In the genomic region with DNA sequence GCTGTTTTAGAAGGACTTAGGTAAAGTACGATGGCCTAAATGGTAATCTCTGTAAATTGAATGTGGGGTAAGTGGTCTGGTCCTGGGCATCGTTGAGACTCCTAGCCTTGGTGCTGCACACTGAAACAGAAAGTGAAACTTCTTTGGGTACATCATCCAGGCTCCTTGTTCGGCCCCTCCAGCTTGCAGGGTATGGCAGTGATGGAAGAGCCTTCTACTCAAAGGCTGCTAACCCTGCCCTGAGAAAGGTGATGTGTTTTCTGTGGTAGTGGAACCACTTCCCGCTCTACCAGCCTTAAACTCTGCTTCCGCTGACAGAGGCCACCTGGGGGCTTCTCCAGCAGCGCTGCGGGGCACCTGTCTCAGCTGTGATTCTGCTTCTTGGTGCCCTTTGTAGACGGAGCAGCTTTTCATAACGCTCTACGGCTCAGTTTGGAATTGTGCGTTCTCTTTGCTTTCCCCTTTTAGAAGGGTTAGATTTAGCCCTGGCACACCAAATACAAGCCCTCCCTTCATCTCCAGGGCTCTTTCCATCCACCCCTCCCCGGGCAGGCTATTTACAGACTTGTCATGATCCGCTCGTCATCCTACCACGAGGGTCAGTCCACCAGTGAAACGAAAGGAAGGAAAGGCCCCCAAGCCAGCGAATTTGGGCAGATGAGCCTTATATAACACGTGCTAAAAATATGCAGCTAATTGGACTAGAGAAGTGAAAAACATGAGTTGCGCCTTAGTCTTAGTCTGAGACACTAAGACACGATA, we compare ENCODE assay signal across 8 mouse cellular contexts.
DNase-seq lines count a peak whose midpoint lies in the region; ATAC-seq lines count a peak whose summit lies in the region.

No protein-coding gene starts in this region.

- H3K9ac ChIP-seq in hindbrain, embryonic 11.5 days (ENCODE audit: low read depth, low read length) = no peak overlapping the region
- no peak overlapping the region for H3K9ac ChIP-seq in hindbrain, embryonic 14.5 days

- H3K4me1 ChIP-seq in hindbrain, embryonic 11.5 days (replicated peaks; ENCODE audit: control insufficient read depth, insufficient read depth, low read length) = no peaks in the 10 kb centered on the region
- no peaks in the 10 kb centered on the region for H3K4me1 ChIP-seq in hindbrain, embryonic 14.5 days (replicated peaks; ENCODE audit: control insufficient read depth, insufficient read depth, low read length)

- DNase-seq in A20 (ENCODE audit: low read depth, low spot score) (peak; percentile 87), MN1 (ENCODE audit: low spot score) (peak; percentile 17)
- DNase-seq in layer of hippocampus, postnatal 36 days = peak; percentile 54 to 58
- DNase-seq in right cerebral cortex, postnatal 14 days = peak; percentile 66
- no peak for DNase-seq in hindbrain, embryonic 11.5 days (ENCODE audit: low spot score)
- no peak for DNase-seq in urinary bladder, postnatal 4 days (ENCODE audit: low spot score in 2 of 2)
- no peak for DNase-seq in hindbrain, embryonic 14.5 days (ENCODE audit: low spot score)

- no peak overlapping the region for H3K4me2 ChIP-seq in hindbrain, embryonic 11.5 days (replicated peaks; ENCODE audit: low read depth, low read length)
- H3K4me2 ChIP-seq in hindbrain, embryonic 14.5 days (replicated peaks) = no peak overlapping the region

- no peaks in the 10 kb centered on the region for H3K9me3 ChIP-seq in hindbrain, embryonic 11.5 days (ENCODE audit: control insufficient read depth, low read length)
- no peaks in the 10 kb centered on the region for H3K9me3 ChIP-seq in hindbrain, embryonic 14.5 days (ENCODE audit: control insufficient read depth, low read length)

- H3K27me3 ChIP-seq in hindbrain, embryonic 11.5 days (ENCODE audit: control insufficient read depth, insufficient read depth, low read length) = no peaks in the 10 kb centered on the region
- H3K27me3 ChIP-seq in hindbrain, embryonic 14.5 days (ENCODE audit: control insufficient read depth, insufficient read depth, low read length) = no peaks in the 10 kb centered on the region

- no peak overlapping the region for H3K4me3 ChIP-seq in hindbrain, embryonic 11.5 days (ENCODE audit: low read depth, low read length)
- no peak overlapping the region for H3K4me3 ChIP-seq in hindbrain, embryonic 14.5 days (replicated peaks; ENCODE audit: low read length)

- WGBS in hindbrain, embryonic 11.5 days = 82% methylated on average over 20 of the region's 20 CpGs
- 79% methylated on average over 20 of the region's 20 CpGs for WGBS in hindbrain, embryonic 14.5 days

- peak; percentile 66 for ATAC-seq in granulocyte monocyte progenitor cell, adult 5-6 weeks (replicated peaks; ENCODE audit: poor library complexity, severe bottlenecking)
- ATAC-seq in hindbrain, embryonic 11.5 days (ENCODE audit: low FRiP score) = no peak
- ATAC-seq in hindbrain, embryonic 14.5 days (ENCODE audit: low FRiP score) = no peak

- H3K36me3 ChIP-seq in hindbrain, embryonic 11.5 days (ENCODE audit: control insufficient read depth, insufficient read depth, low read length) = no peaks in the 10 kb centered on the region
- H3K36me3 ChIP-seq in hindbrain, embryonic 14.5 days (replicated peaks; ENCODE audit: control insufficient read depth, insufficient read depth) = no peaks in the 10 kb centered on the region

- H3K27ac ChIP-seq in hindbrain, embryonic 11.5 days (ENCODE audit: low read depth, low read length) = no peak overlapping the region
- no peak overlapping the region for H3K27ac ChIP-seq in hindbrain, embryonic 14.5 days

Comparison
In these comparisons a context has a peak if more than half of its experiments do, and no peak if none do; other contexts are left out.
1. DNase-seq: peak in A20 (single experiment), MN1 (single experiment), layer of hippocampus, postnatal 36 days (2 of 2) and right cerebral cortex, postnatal 14 days (single experiment); none in hindbrain, embryonic 11.5 days (single experiment), urinary bladder, postnatal 4 days (0 of 2) and hindbrain, embryonic 14.5 days (single experiment).